Mouse (Mus musculus) forebrain, embryonic 11.5 days (tissue): ENCODE measurements around the gene Prkaa1. TPM values are rescaled to one million over a fixed set of nuclear protein-coding genes. Genes with fewer than 3 reads are reported as not detected.
A peak's percentile ranks its signal among the peaks of the same experiment; 100 is the strongest.

ENCODE experiments used
- ATAC-seq: fragments of 200-750 bp; cut with Nextera tagmentation; replicated peaks from 2 replicates; pipeline ENCODE4 v1.8.0; 2017; ENCODE audit warnings: moderate TSS enrichment; ENCODE audit not compliant: low FRiP score
- DNase-seq: peaks from one replicate; pipeline ENCODE4 v3.0.0-alpha.2; 2017; ENCODE audit warnings: low spot score
- H3K27ac ChIP-seq: fragments of 300-500 bp; sonication (generic); 2 replicates; pipeline ENCODE4 v1.5.1; 2014; ENCODE audit warnings: low read depth, low read length
- H3K27me3 ChIP-seq: fragments of 300-500 bp; sonication (generic); 2 replicates; pipeline ENCODE4 v1.6.1; 2014; ENCODE audit warnings: mild to moderate bottlenecking, low read length, mixed read lengths; ENCODE audit not compliant: control insufficient read depth, insufficient read depth
- H3K36me3 ChIP-seq: fragments of 300-500 bp; sonication (generic); 2 replicates; pipeline ENCODE4 v1.6.1; 2014; ENCODE audit warnings: mild to moderate bottlenecking, low read length, moderate library complexity, mixed read lengths; ENCODE audit not compliant: control insufficient read depth, insufficient read depth
- H3K4me1 ChIP-seq: fragments of 300-500 bp; sonication (generic); replicated peaks from 2 replicates; pipeline ENCODE4 v1.6.1; 2014; ENCODE audit warnings: low read length, mixed read lengths; ENCODE audit not compliant: control insufficient read depth, insufficient read depth
- H3K4me2 ChIP-seq: fragments of 300-500 bp; sonication (generic); 2 replicates; pipeline ENCODE4 v1.6.1; 2014; ENCODE audit warnings: low read depth, mild to moderate bottlenecking, low read length, moderate library complexity, mixed read lengths; ENCODE audit not compliant: severe bottlenecking
- H3K4me3 ChIP-seq: fragments of 300-500 bp; sonication (generic); 2 replicates; pipeline ENCODE4 v1.5.1; 2014; ENCODE audit warnings: low read depth, low read length
- H3K9ac ChIP-seq: fragments of 300-500 bp; sonication (generic); 2 replicates; pipeline ENCODE4 v1.6.1; 2014; ENCODE audit warnings: low read length
- H3K9me3 ChIP-seq: fragments of 300-500 bp; sonication (generic); 2 replicates; pipeline ENCODE4 v1.6.1; 2016; ENCODE audit warnings: low read length, mixed read lengths; ENCODE audit not compliant: control insufficient read depth
- WGBS: fragments of 180-500 bp; shearing (Covaris S2); extraction: QIAGEN DNeasy Blood & Tissue Kit; methylation state at CpG from one replicate; pipeline ENCODE4 v1.1.7; 2014; 5-methylcytosine and 5-hydroxymethylcytosine counted together
- polyA plus RNA-seq: library from polyadenylated mRNA; unstranded; fragments of >200 nt; fragmentation: Nextera tagmentation; extraction: Ambion mirVana; gene quantifications from 2 replicates; pipeline ENCODE4 v1.2.1, GENCODE M21; 2014

Prkaa1 gene
- 15.7 and 16.3 TPM in 2 replicates for polyA plus RNA-seq

DNA sequence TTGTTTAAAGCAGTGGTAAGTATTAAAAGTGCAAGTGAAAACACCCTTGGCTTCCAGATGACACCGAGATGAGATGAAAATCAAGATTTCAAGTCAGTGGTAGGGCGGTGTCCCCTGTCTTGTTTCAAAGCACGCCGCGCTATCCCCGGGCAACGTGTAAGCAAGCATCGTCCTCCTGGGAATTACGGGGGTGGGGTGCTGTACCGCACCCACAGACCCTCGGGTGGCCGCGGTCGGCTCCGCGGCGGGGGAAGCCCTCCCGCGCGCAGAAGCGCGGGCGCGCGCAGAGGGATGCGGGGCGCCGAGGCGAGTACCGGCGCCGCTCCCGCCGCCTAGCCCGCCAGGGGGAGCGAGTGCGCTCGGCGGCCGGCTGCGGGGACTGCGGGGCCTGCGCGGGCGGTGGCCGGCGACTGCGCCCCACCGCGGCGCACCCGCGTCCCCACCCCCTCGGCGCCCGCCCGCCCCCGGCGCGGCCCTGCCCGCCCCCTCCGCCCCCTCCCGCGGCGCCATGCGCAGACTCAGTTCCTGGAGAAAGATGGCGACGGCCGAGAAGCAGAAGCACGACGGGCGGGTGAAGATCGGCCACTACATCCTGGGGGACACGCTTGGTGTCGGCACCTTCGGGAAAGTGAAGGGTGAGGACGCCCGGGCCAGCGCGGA lies at the start of gene Prkaa1:
Prkaa1 (plus strand) TSS at position 501 of the 660 bp plus-strand sequence.
- peak; percentile 90 for DNase-seq
- ATAC-seq = peak; percentile 92
- under 1% methylated on average over 61 of the region's 80 CpGs for WGBS
- H3K4me2 ChIP-seq = peak within 1 kb of the TSS; percentile 70
- no peaks in the 10 kb centered on the region; the same call in 1 of the 2 replicates for H3K4me1 ChIP-seq
- peak within 1 kb of the TSS; percentile 85 for H3K27ac ChIP-seq
- peak within 1 kb of the TSS; percentile 60 for H3K4me3 ChIP-seq
- H3K9me3 ChIP-seq = no peaks in the 10 kb centered on the region
- H3K9ac ChIP-seq = peak within 1 kb of the TSS; percentile 85
- H3K27me3 ChIP-seq = no peaks in the 10 kb centered on the region
- H3K36me3 ChIP-seq = no peaks in the 10 kb centered on the region

DNA sequence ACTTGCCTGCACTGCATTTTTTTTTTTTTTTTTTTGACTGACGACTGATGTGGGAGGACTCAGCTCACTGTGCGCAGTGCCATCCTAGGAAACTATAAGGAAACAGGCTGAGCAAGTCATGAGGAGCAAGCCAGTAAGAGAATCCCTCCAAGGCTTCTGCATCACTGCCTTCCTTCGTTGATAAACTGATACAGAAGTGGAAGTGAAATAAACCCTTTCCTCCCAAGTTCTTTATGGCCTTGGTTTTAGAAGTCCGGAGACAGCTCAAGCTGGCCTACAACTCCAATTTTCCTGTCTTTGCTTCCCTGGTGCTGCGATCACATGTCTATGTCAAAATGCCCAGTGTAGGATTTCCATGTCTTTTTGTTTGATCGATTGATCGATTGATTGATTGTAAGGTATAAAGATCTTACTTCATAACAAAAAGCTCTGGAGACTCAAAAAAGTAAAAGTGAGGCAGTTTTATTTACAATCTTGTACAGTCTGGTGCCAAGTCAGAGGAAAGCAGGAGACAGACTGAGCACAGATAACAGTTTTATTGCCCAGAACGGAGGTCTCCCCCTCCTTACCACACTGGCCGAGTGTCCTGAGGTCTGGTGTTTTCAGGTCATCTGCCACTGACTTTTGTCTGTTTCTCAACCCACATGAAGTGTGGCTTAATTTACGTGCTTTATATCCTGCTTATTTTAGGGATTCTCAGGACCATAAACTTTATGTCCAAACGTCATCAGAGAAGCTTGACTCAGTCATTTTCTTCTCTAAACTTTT lies 47.9 kb upstream of the Prkaa1 start:
- DNase-seq (no peak), ATAC-seq (no peak)
- Histone ChIP-seq H3K4me2 (no peak overlapping the region), H3K27me3 (no peaks in the 10 kb centered on the region), H3K36me3 (no peaks in the 10 kb centered on the region), H3K9ac (no peak overlapping the region), H3K4me3 (no peak overlapping the region), H3K4me1 (no peaks in the 10 kb centered on the region), H3K9me3 (no peaks in the 10 kb centered on the region), H3K27ac (no peak overlapping the region)
- 87% methylated on average over 11 of the region's 11 CpGs for WGBS

GRCm38 (mm10) chr15:5097376-5097775 lies 46.3 kb upstream of the Prkaa1 start:
- Histone ChIP-seq H3K4me1 (no peaks in the 10 kb centered on the region), H3K36me3 (no peaks in the 10 kb centered on the region), H3K4me3 (no peak overlapping the region), H3K9me3 (no peaks in the 10 kb centered on the region), H3K9ac (no peak overlapping the region), H3K27ac (no peak overlapping the region), H3K4me2 (no peak overlapping the region), H3K27me3 (no peaks in the 10 kb centered on the region)
- WGBS = 80% methylated on average over 1 of the region's 1 CpGs
- no peak for ATAC-seq
- DNase-seq = no peak

GRCm38 (mm10) chr15:5102312-5102711 lies 41.3 kb upstream of the Prkaa1 start:
- WGBS = 91% methylated on average over 4 of the region's 4 CpGs
- H3K36me3 ChIP-seq = no peaks in the 10 kb centered on the region
- no peaks in the 10 kb centered on the region for H3K27me3 ChIP-seq

DNA sequence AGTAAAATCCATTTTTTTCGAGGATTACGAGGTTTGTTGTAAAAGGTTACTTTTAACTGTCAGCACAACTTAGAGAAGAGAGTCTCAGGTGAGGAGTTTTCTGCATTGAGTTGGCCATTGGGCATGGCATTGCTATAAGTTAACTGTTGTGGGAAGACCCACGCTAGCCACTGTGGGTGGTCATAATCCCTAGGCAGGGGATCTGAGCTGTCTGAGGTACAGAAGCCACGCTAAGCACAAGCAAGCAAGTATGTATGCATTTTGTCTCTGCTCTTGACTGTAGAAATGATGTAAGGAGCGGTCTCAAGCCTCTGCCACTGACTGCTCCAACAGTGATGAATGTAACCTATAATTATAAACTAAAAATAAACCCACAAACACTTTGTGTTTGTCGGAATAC lies 37.8 kb upstream of the Prkaa1 start:
- Histone ChIP-seq H3K9ac (no peak overlapping the region), H3K4me2 (no peak overlapping the region), H3K4me1 (no peaks in the 10 kb centered on the region), H3K9me3 (no peaks in the 10 kb centered on the region), H3K36me3 (no peaks in the 10 kb centered on the region), H3K27ac (no peak overlapping the region), H3K27me3 (no peaks in the 10 kb centered on the region), H3K4me3 (no peak overlapping the region)
- DNase-seq = no peak
- WGBS = 78% methylated on average over 6 of the region's 6 CpGs
- ATAC-seq = no peak

More at GRCm38 (mm10) chr15:5102312-5102711, 41.3 kb upstream of the Prkaa1 start:
- no peak overlapping the region for H3K27ac ChIP-seq
- H3K4me1 ChIP-seq = no peaks in the 10 kb centered on the region
- ATAC-seq (no peak), DNase-seq (no peak)
- H3K4me3 ChIP-seq = no peak overlapping the region
- no peaks in the 10 kb centered on the region for H3K9me3 ChIP-seq
- H3K4me2 ChIP-seq = no peak overlapping the region
- H3K9ac ChIP-seq = no peak overlapping the region

GRCm38 (mm10) chr15:5106293-5106692 lies 37.4 kb upstream of the Prkaa1 start:
- H3K4me3 ChIP-seq = no peak overlapping the region
- H3K36me3 ChIP-seq = no peaks in the 10 kb centered on the region
- DNase-seq (no peak), ATAC-seq (no peak)
- H3K4me1 ChIP-seq = no peaks in the 10 kb centered on the region
- H3K27me3 ChIP-seq = no peaks in the 10 kb centered on the region
- no peaks in the 10 kb centered on the region for H3K9me3 ChIP-seq
- no peak overlapping the region for H3K9ac ChIP-seq
- no peak overlapping the region for H3K4me2 ChIP-seq
- 57% methylated on average over 2 of the region's 2 CpGs for WGBS
- H3K27ac ChIP-seq = no peak overlapping the region

- Histone ChIP-seq H3K36me3 (no peaks in the 10 kb centered on the region), H3K27ac (no peak within 1 kb of the TSS), H3K4me2 (no peak within 1 kb of the TSS), H3K9me3 (no peaks in the 10 kb centered on the region), H3K9ac (no peak within 1 kb of the TSS), H3K4me1 (no peaks in the 10 kb centered on the region), H3K27me3 (no peaks in the 10 kb centered on the region), H3K4me3 (no peak within 1 kb of the TSS)
- no peak for ATAC-seq
- DNase-seq = no peak
- WGBS = 77% methylated on average over 21 of the region's 21 CpGs
Observed at GRCm38 (mm10) chr15:5107686-5108654, 35.7 kb upstream of the Prkaa1 start, which contains the start of gene Card6. TSS of gene Card6 (minus strand) at chr15:5108539.

DNA sequence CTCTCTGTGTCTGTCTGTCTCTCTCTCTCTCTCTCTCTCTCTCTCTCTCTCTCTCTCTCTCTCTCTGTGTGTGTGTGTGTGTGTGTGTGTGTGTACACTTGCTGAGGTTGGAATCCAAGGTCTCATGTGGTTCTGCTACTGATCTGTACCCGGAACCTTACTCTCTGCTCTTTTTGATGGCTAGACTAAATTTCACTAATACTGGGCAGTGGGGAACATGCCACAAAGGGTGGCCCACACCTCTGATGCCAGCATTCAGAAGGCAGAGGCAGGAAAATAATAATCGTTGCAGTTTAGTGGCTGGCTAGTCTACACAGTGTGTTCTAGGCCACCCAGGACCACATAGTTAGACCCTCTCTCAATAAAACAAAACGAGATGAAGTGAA lies 35.0 kb upstream of the Prkaa1 start:
- H3K4me1 ChIP-seq = no peaks in the 10 kb centered on the region

More for the DNA sequence above, 35.0 kb upstream of the Prkaa1 start:
- Histone ChIP-seq H3K36me3 (no peaks in the 10 kb centered on the region), H3K27ac (no peak overlapping the region), H3K4me2 (no peak overlapping the region), H3K9ac (no peak overlapping the region), H3K4me3 (no peak overlapping the region), H3K27me3 (no peaks in the 10 kb centered on the region), H3K9me3 (no peaks in the 10 kb centered on the region)
- ATAC-seq (no peak), DNase-seq (no peak)
- 88% methylated on average over 3 of the region's 3 CpGs for WGBS
